Mouse (Mus musculus): ENCODE measurements around the gene Ldb3. TPM values are rescaled to one million over a fixed set of nuclear protein-coding genes. Genes with fewer than 3 reads are reported as not detected.

Gene Ldb3
- polyA plus RNA-seq, 1 experiment from 2014 or later, result 2.0 TPM

DNA sequence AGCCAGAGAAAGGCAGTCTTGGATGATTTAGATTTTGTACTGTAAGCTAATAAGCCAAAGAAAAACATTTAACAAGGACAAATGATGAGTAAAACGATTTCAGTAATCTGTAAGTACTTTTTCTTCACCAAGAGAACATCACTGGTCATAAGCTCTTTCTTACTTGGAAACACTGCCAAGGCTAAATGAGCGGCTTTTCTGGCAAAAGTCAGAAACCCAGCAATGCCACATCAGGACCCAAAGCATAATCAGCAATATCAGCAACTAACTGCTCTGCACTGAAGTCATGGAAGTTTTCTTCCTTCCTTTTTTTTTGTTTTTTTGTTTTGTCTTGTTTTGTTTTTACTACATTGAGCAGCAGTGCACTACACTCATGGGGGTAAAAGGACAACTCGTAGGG lies 91.1 kb downstream of the Ldb3 start:
- DNase-seq (ENCODE audit: low spot score), result no peak
- Histone ChIP-seq H3K9me3 (ENCODE audit: control insufficient read depth, low read length) (no peaks in the 10 kb centered on the region), H3K9ac (ENCODE audit: low read length) (no peak overlapping the region), H3K27me3 (replicated peaks; ENCODE audit: control insufficient read depth, insufficient read depth, low read length) (no peaks in the 10 kb centered on the region), H3K27ac (ENCODE audit: low read depth) (no peak overlapping the region), H3K4me1 (replicated peaks; ENCODE audit: control insufficient read depth, insufficient read depth, low read length) (peaks cover 20% of the 10 kb centered on the region; the same call in 1 of the 2 replicates), H3K4me3 (ENCODE audit: low read depth, low read length) (no peak overlapping the region), H3K36me3 (ENCODE audit: control insufficient read depth, insufficient read depth, low read length) (no peaks in the 10 kb centered on the region), H3K4me2 (ENCODE audit: low read length) (no peak overlapping the region)
- 63% methylated on average over 3 of the region's 3 CpGs for WGBS
- no peak for ATAC-seq (replicated peaks; ENCODE audit: low FRiP score, low TSS enrichment, low read depth)

- no peak overlapping the region for H3K4me2 ChIP-seq (ENCODE audit: low read length)
These were observed 94.8 kb downstream of the Ldb3 start for GRCm38 (mm10) chr14:34493682-34494081.

DNA sequence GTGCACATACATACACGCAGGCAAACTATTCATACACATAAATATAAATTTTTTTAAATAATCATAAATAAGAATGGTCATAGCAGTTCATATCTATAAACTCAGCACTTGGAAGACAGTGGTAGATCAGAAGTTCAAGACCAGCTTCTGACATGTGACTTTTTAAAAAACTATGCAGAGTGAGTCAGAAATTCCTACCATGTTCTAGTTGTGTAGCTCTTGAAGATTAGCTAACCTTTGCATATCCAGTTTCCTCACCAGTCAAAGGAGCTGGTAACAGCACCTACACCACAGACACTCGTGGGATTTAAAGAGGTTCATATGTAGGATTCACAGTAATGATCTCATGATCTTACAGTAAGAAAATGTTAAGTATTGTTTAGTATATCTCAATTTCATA lies 95.8 kb downstream of the Ldb3 start:
- no peak overlapping the region for H3K9ac ChIP-seq (ENCODE audit: low read length)
- DNase-seq (ENCODE audit: low spot score), result no peak
- H3K4me2 ChIP-seq (ENCODE audit: low read length), result no peak overlapping the region
- no peaks in the 10 kb centered on the region for H3K9me3 ChIP-seq (ENCODE audit: control insufficient read depth, low read length)
- 87% methylated on average over 2 of the region's 2 CpGs for WGBS
- no peak overlapping the region for H3K27ac ChIP-seq (ENCODE audit: low read depth)
- no peak overlapping the region for H3K4me3 ChIP-seq (ENCODE audit: low read depth, low read length)
- H3K27me3 ChIP-seq (replicated peaks; ENCODE audit: control insufficient read depth, insufficient read depth, low read length), result no peaks in the 10 kb centered on the region
- no peaks in the 10 kb centered on the region for H3K36me3 ChIP-seq (ENCODE audit: control insufficient read depth, insufficient read depth, low read length)
- peaks cover 28% of the 10 kb centered on the region for H3K4me1 ChIP-seq (replicated peaks; ENCODE audit: control insufficient read depth, insufficient read depth, low read length)
- no peak for ATAC-seq (replicated peaks; ENCODE audit: low FRiP score, low TSS enrichment, low read depth)

More at GRCm38 (mm10) chr14:34493682-34494081, 94.8 kb downstream of the Ldb3 start:
- no peaks in the 10 kb centered on the region for H3K36me3 ChIP-seq (ENCODE audit: control insufficient read depth, insufficient read depth, low read length)
- H3K27ac ChIP-seq (ENCODE audit: low read depth), result no peak overlapping the region
- DNase-seq (ENCODE audit: low spot score) (no peak), ATAC-seq (replicated peaks; ENCODE audit: low FRiP score, low TSS enrichment, low read depth) (no peak)
- peaks cover 19% of the 10 kb centered on the region for H3K4me1 ChIP-seq (replicated peaks; ENCODE audit: control insufficient read depth, insufficient read depth, low read length)
- no peak overlapping the region for H3K4me3 ChIP-seq (ENCODE audit: low read depth, low read length)
- H3K27me3 ChIP-seq (replicated peaks; ENCODE audit: control insufficient read depth, insufficient read depth, low read length), result no peaks in the 10 kb centered on the region
- no peak overlapping the region for H3K9ac ChIP-seq (ENCODE audit: low read length)
- WGBS, result 89% methylated on average over 3 of the region's 3 CpGs
- H3K9me3 ChIP-seq (ENCODE audit: control insufficient read depth, low read length), result no peaks in the 10 kb centered on the region

GRCm38 (mm10) chr14:34490965-34491364 lies 97.5 kb downstream of the Ldb3 start:
- ATAC-seq (replicated peaks; ENCODE audit: low FRiP score, low TSS enrichment, low read depth), result no peak

GRCm38 (mm10) chr14:34489928-34490327 lies 98.6 kb downstream of the Ldb3 start:
- 68% methylated on average over 2 of the region's 2 CpGs for WGBS
- no peak overlapping the region for H3K4me3 ChIP-seq (ENCODE audit: low read depth, low read length)
- no peak overlapping the region for H3K9ac ChIP-seq (ENCODE audit: low read length)
- no peak for ATAC-seq (replicated peaks; ENCODE audit: low FRiP score, low TSS enrichment, low read depth)
- no peak overlapping the region for H3K4me2 ChIP-seq (ENCODE audit: low read length)
- H3K27me3 ChIP-seq (replicated peaks; ENCODE audit: control insufficient read depth, insufficient read depth, low read length), result no peaks in the 10 kb centered on the region
- H3K4me1 ChIP-seq (replicated peaks; ENCODE audit: control insufficient read depth, insufficient read depth, low read length), result peaks cover 26% of the 10 kb centered on the region
- H3K9me3 ChIP-seq (ENCODE audit: control insufficient read depth, low read length), result no peaks in the 10 kb centered on the region
- no peaks in the 10 kb centered on the region for H3K36me3 ChIP-seq (ENCODE audit: control insufficient read depth, insufficient read depth, low read length)
- H3K27ac ChIP-seq (ENCODE audit: low read depth), result no peak overlapping the region
- DNase-seq (ENCODE audit: low spot score), result no peak

More at GRCm38 (mm10) chr14:34490965-34491364, 97.5 kb downstream of the Ldb3 start:
- no peak for DNase-seq (ENCODE audit: low spot score)
- H3K9ac ChIP-seq (ENCODE audit: low read length), result no peak overlapping the region
- no peaks in the 10 kb centered on the region for H3K27me3 ChIP-seq (replicated peaks; ENCODE audit: control insufficient read depth, insufficient read depth, low read length)
- no peaks in the 10 kb centered on the region for H3K36me3 ChIP-seq (ENCODE audit: control insufficient read depth, insufficient read depth, low read length)
- peaks cover 28% of the 10 kb centered on the region for H3K4me1 ChIP-seq (replicated peaks; ENCODE audit: control insufficient read depth, insufficient read depth, low read length)
- no peak overlapping the region for H3K27ac ChIP-seq (ENCODE audit: low read depth)
- no peak overlapping the region for H3K4me3 ChIP-seq (ENCODE audit: low read depth, low read length)
- 64% methylated on average over 1 of the region's 1 CpGs for WGBS
- no peak overlapping the region for H3K4me2 ChIP-seq (ENCODE audit: low read length)
- no peaks in the 10 kb centered on the region for H3K9me3 ChIP-seq (ENCODE audit: control insufficient read depth, low read length)

DNA sequence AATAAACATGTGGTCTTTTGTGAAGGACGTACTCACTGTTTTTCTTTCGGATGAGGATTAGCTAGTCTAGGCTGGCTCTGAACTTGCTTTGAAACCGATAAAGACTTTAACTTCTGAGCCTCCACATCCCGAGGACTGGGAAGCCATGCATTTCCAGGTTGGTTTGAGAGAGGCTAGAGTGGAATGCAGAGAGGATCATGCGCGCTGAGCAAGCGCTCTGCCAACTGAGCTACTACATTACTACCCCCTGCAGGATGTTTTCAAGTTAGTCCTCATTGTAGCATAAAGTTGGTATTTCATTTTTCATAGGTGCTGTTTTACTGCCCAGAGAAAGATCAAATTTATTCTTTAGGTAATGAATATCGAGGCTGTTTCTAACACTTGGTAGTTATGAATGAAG lies 102.3 kb downstream of the Ldb3 start:
- Histone ChIP-seq H3K36me3 (ENCODE audit: control insufficient read depth, insufficient read depth, low read length) (no peaks in the 10 kb centered on the region), H3K9ac (ENCODE audit: low read length) (no peak overlapping the region), H3K4me1 (replicated peaks; ENCODE audit: control insufficient read depth, insufficient read depth, low read length) (peaks cover 31% of the 10 kb centered on the region), H3K27ac (ENCODE audit: low read depth) (no peak overlapping the region), H3K9me3 (ENCODE audit: control insufficient read depth, low read length) (no peaks in the 10 kb centered on the region), H3K4me2 (ENCODE audit: low read length) (no peak overlapping the region), H3K27me3 (replicated peaks; ENCODE audit: control insufficient read depth, insufficient read depth, low read length) (no peaks in the 10 kb centered on the region), H3K4me3 (ENCODE audit: low read depth, low read length) (no peak overlapping the region)
- 69% methylated on average over 8 of the region's 8 CpGs for WGBS
- DNase-seq (ENCODE audit: low spot score) (no peak), ATAC-seq (replicated peaks; ENCODE audit: low FRiP score, low TSS enrichment, low read depth) (no peak)

DNA sequence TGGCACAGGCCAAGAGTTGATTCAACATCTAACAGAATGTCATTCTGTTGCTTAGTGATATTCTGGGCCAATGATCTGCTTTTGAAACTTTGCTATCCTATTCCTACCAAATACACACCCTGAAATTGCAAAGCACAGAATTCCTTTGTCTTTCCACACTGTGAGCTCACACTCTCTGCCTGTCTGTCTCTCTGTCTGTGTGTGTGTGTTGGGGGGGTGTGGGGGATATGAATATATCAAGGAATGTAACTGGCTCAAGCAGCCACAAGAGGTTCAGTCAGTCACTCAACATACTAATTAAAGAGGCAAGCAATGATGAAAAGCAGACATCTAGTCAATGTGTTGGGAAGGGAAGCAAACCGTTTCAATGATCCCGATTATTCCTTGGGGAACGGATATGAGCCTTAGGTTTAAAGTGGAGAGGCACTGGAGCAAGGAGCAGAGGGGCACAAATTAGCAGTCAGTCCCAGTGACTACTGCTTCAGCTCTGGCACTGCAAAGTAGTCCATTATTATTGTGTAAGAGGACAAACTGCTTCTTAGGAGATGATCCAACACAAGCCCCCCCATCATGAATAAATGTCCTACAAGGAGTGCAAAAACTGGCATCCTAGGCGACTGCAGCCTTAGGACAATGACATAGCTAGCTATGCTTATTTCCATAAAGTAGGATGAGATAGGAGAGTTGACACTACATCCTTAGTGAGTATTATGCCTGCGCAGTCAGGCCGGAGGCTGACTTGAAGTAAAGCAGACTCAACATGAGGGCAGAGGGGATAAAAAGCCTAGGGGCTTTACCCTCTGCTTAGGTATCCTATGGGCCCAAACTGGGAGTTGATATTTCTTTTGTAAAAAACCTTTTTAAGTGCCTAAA lies 104.8 kb downstream of the Ldb3 start:
- no peak overlapping the region for H3K27ac ChIP-seq (ENCODE audit: low read depth)
- DNase-seq (ENCODE audit: low spot score) (no peak), ATAC-seq (replicated peaks; ENCODE audit: low FRiP score, low TSS enrichment, low read depth) (no peak)
- peaks cover 20% of the 10 kb centered on the region for H3K4me1 ChIP-seq (replicated peaks; ENCODE audit: control insufficient read depth, insufficient read depth, low read length)
- WGBS, result 54% methylated on average over 6 of the region's 6 CpGs
- H3K36me3 ChIP-seq (ENCODE audit: control insufficient read depth, insufficient read depth, low read length), result no peaks in the 10 kb centered on the region
- no peaks in the 10 kb centered on the region for H3K9me3 ChIP-seq (ENCODE audit: control insufficient read depth, low read length)
- H3K4me2 ChIP-seq (ENCODE audit: low read length), result no peak overlapping the region
- H3K4me3 ChIP-seq (ENCODE audit: low read depth, low read length), result no peak overlapping the region
- no peak overlapping the region for H3K9ac ChIP-seq (ENCODE audit: low read length)
- no peaks in the 10 kb centered on the region for H3K27me3 ChIP-seq (replicated peaks; ENCODE audit: control insufficient read depth, insufficient read depth, low read length)
